Mouse (Mus musculus): Measurements from ENCODE around the gene Fmr1. TPM values are rescaled to one million over a fixed set of nuclear protein-coding genes. Genes with fewer than 3 reads are reported as not detected.

The Fmr1 gene
- 35.4 and 38.3 TPM in 2 replicates for polyA plus RNA-seq (2015; fragmentation: Nextera tagmentation; extraction: Ambion mirVana)

DNA sequence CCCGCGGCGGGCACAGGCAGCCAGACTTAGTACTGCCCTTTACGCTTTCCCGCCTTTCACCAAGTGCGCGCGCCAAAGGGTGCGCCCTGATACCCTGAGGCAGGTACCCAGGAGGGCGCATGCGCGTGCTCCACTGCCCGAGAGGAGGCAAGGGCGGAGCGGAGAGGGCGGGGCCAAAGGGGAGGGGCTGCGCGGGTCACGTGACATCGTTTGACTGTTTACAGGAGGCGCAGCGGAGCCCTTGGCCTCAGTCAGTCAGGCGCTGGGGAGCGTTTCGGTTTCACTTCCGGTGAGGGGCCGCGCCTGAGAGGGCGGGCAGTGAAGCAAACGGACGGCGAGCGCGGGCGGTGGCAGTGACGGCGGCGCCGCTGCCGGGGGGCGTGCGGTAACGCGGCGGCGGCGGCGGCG is at the start of gene Fmr1:
Fmr1 (plus strand) TSS at position 209 of the 408 bp plus-strand sequence.

DNA sequence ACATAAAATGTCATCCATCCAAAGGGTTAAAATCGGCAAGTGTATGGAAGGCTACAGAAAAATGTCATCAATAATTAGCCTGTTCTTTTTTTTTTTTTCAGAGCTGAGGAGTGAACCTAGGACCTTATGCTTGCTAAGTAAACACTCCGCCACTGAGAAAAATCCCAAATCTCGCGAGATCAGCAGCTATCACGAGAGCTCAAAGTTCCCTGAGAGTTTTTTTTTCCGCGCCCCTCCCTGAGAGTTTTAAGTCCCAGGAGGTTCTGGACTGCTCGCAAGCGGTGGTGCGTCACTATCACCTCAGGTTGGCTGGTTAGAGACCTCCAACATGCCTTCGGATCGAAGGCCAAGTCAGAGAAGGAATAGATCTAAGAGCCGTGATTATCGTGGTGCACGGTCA is 83.3 kb downstream of the Fmr1 start, which contains the start of gene Fmr1nb:
Fmr1nb (plus strand) TSS at position 234 of the 400 bp plus-strand sequence.

Other genes starting within 250 kb of the Fmr1 start
- not detected in 2 replicates for gene Fmr1nb, start 83.3 kb downstream of the Fmr1 start, polyA plus RNA-seq (2015; fragmentation: Nextera tagmentation; extraction: Ambion mirVana)
- gene Gm14698, start 142.6 kb downstream of the Fmr1 start, polyA plus RNA-seq (2015; fragmentation: Nextera tagmentation; extraction: Ambion mirVana): 2.5 and 2.9 TPM in 2 replicates
- gene Gm6812, start 214.5 kb downstream of the Fmr1 start, polyA plus RNA-seq (2015; fragmentation: Nextera tagmentation; extraction: Ambion mirVana): not detected in 2 replicates

All from neural tube, postnatal 0 days (tissue).